Mouse (Mus musculus): ENCODE measurements around the gene Atp5s. TPM values are rescaled to one million over a fixed set of nuclear protein-coding genes. Genes with fewer than 3 reads are reported as not detected.

The Atp5s gene
- polyA plus RNA-seq, 1 experiment from 2014 or later, result 28.8 TPM

DNA sequence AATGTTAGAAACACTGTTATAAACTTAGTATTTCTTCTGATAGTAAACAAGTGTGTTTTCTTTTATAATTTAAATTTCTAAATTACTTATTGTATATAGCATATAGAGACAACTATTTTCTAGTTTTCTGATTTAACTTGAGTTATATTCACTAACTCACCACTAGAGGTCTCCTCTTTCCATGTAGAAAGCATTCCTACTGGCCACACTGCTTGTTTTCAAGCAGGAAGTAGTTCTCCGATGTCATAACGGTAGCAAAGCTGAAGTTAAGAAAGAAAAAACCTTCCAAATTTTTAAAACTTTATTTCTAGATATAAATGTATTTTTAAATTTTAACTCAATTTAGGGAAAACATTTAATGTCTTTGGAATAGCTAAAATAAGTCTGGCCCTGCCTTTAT is 8.8 kb downstream of the Atp5s start:
- Histone ChIP-seq H3K4me1 (replicated peaks) (0 out of 2 replicates have a peak, but pooled peaks cover 3% of the 10 kb centered on the region), H3K9ac (no peak overlapping the region), H3K4me2 (no peak overlapping the region; the same call in 1 of the 2 replicates), H3K27me3 (no peaks in the 10 kb centered on the region), H3K4me3 (no peak overlapping the region), H3K27ac (no peak overlapping the region), H3K9me3 (replicated peaks) (no peaks in the 10 kb centered on the region), H3K36me3 (no peaks in the 10 kb centered on the region)
- 6% methylated on average over 2 of the region's 2 CpGs for WGBS
- ATAC-seq (replicated peaks; ENCODE audit: insufficient number of reproducible peaks, insufficient read depth, low FRiP score, low read depth), result no peak

- Histone ChIP-seq H3K9me3 (replicated peaks) (no peaks in the 10 kb centered on the region), H3K4me1 (replicated peaks) (0 out of 2 replicates have a peak, but pooled peaks cover 3% of the 10 kb centered on the region), H3K36me3 (no peaks in the 10 kb centered on the region), H3K27me3 (no peaks in the 10 kb centered on the region), H3K4me3 (no peak overlapping the region), H3K27ac (no peak overlapping the region), H3K4me2 (no peak overlapping the region; the same call in 1 of the 2 replicates), H3K9ac (no peak overlapping the region)
- WGBS, result 70% methylated on average over 3 of the region's 3 CpGs
- no peak for ATAC-seq (replicated peaks; ENCODE audit: insufficient number of reproducible peaks, insufficient read depth, low FRiP score, low read depth)
These were observed 9.2 kb downstream of the Atp5s start for GRCm38 (mm10) chr12:69733923-69734322.

- Histone ChIP-seq H3K4me3 (no peak overlapping the region), H3K9me3 (replicated peaks) (no peaks in the 10 kb centered on the region), H3K4me1 (replicated peaks) (no peaks in the 10 kb centered on the region), H3K9ac (no peak overlapping the region), H3K36me3 (no peaks in the 10 kb centered on the region), H3K27me3 (no peaks in the 10 kb centered on the region), H3K27ac (no peak overlapping the region), H3K4me2 (no peak overlapping the region)
- WGBS, result 80% methylated on average over 5 of the region's 5 CpGs
- no peak for ATAC-seq (replicated peaks; ENCODE audit: insufficient number of reproducible peaks, insufficient read depth, low FRiP score, low read depth)
These were observed 17.2 kb downstream of the Atp5s start for GRCm38 (mm10) chr12:69741965-69742364.

- Histone ChIP-seq H3K4me1 (replicated peaks) (no peaks in the 10 kb centered on the region), H3K9me3 (replicated peaks) (no peaks in the 10 kb centered on the region), H3K9ac (no peak overlapping the region), H3K4me2 (no peak overlapping the region), H3K36me3 (peaks cover 6% of the 10 kb centered on the region; the same call in 1 of the 2 replicates), H3K27me3 (no peaks in the 10 kb centered on the region), H3K27ac (no peak overlapping the region; the same call in 1 of the 2 replicates), H3K4me3 (no peak overlapping the region)
- ATAC-seq (replicated peaks; ENCODE audit: insufficient number of reproducible peaks, insufficient read depth, low FRiP score, low read depth), result no peak
- WGBS, result 61% methylated on average over 5 of the region's 5 CpGs
These were observed 19.4 kb downstream of the Atp5s start for GRCm38 (mm10) chr12:69744138-69744537.

DNA sequence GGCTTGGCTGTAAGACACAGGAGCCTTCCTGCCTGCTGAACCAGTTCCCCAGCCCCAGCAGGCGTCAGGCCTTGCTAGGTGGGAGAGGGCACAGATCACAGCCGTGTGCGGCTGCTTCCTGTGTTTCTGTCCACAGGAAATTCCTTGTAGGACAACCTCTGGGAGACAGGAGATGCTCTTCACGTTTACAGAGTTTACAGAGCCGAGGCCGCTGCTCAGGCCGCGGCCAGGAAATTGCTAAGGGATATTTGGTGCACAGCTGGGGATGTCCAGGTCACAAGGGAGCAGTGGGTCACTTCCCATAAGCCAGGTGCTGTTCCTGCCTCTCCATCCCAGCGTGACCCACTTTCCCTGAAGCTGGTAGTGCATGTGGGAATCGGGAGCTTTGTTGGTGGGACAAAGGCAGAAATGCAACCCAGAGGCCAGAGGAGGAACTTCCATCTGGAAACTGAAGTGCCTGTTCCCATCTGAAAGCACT is 27.2 kb downstream of the Atp5s start:
- peak; percentile 73 for ATAC-seq (replicated peaks; ENCODE audit: insufficient number of reproducible peaks, insufficient read depth, low FRiP score, low read depth)
- WGBS, result 41% methylated on average over 10 of the region's 10 CpGs
- Histone ChIP-seq H3K4me2 (no peak overlapping the region), H3K27ac (peak overlapping the region; percentile 45), H3K4me1 (replicated peaks) (peaks cover 9% of the 10 kb centered on the region), H3K9me3 (replicated peaks) (no peaks in the 10 kb centered on the region), H3K36me3 (peaks cover 8% of the 10 kb centered on the region; the same call in 1 of the 2 replicates), H3K4me3 (no peak overlapping the region), H3K9ac (no peak overlapping the region), H3K27me3 (no peaks in the 10 kb centered on the region)

- no peak overlapping the region for H3K4me2 ChIP-seq
- H3K36me3 ChIP-seq, result peaks cover 4% of the 10 kb centered on the region; the same call in 1 of the 2 replicates
- peaks cover 27% of the 10 kb centered on the region for H3K4me1 ChIP-seq (replicated peaks)
- 71% methylated on average over 5 of the region's 5 CpGs for WGBS
- H3K27me3 ChIP-seq, result no peaks in the 10 kb centered on the region
- ATAC-seq (replicated peaks; ENCODE audit: insufficient number of reproducible peaks, insufficient read depth, low FRiP score, low read depth), result no peak
- H3K9me3 ChIP-seq (replicated peaks), result no peaks in the 10 kb centered on the region
- H3K27ac ChIP-seq, result no peak overlapping the region
- no peak overlapping the region for H3K9ac ChIP-seq
- H3K4me3 ChIP-seq, result no peak overlapping the region
These were observed 29.2 kb downstream of the Atp5s start for GRCm38 (mm10) chr12:69753936-69754335.

DNA sequence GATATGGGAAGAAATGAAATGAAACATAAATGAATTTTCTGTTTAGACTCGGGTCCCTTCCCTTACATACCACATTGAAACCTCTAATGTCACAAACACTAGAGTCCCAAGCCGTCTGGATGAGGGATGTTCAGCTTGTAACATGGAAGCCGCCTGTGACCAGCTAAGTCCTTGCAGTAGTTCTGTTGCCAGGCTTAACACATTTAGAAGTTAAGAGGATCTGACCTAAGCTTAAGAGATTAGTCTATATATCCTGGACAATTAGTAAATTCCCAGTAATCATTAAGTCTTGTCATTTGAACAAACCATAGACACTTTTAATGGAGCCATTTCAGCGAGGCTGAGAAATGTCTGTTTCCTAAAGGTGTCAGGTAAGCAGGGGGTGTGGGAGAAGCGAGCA is 31.3 kb downstream of the Atp5s start:
- Histone ChIP-seq H3K27ac (no peak overlapping the region), H3K27me3 (no peaks in the 10 kb centered on the region), H3K36me3 (no peaks in the 10 kb centered on the region), H3K4me3 (no peak overlapping the region), H3K9ac (no peak overlapping the region), H3K4me2 (no peak overlapping the region), H3K4me1 (replicated peaks) (peaks cover 36% of the 10 kb centered on the region), H3K9me3 (replicated peaks) (no peaks in the 10 kb centered on the region)
- no peak for ATAC-seq (replicated peaks; ENCODE audit: insufficient number of reproducible peaks, insufficient read depth, low FRiP score, low read depth)
- WGBS, result 74% methylated on average over 5 of the region's 5 CpGs

GRCm38 (mm10) chr12:69757418-69758141 is 32.8 kb downstream of the Atp5s start:
- peak overlapping the region; percentile 71 for H3K4me2 ChIP-seq
- no peaks in the 10 kb centered on the region for H3K27me3 ChIP-seq
- no peaks in the 10 kb centered on the region for H3K9me3 ChIP-seq (replicated peaks)
- peak overlapping the region; percentile 44 for H3K4me3 ChIP-seq
- H3K36me3 ChIP-seq, result no peaks in the 10 kb centered on the region
- peaks cover 27% of the 10 kb centered on the region for H3K4me1 ChIP-seq (replicated peaks)
- WGBS, result 3% methylated on average over 22 of the region's 22 CpGs
- peak overlapping the region; percentile 52 for H3K9ac ChIP-seq
- ATAC-seq (replicated peaks; ENCODE audit: insufficient number of reproducible peaks, insufficient read depth, low FRiP score, low read depth), result peak; percentile 88
- peak overlapping the region; percentile 92 for H3K27ac ChIP-seq

DNA sequence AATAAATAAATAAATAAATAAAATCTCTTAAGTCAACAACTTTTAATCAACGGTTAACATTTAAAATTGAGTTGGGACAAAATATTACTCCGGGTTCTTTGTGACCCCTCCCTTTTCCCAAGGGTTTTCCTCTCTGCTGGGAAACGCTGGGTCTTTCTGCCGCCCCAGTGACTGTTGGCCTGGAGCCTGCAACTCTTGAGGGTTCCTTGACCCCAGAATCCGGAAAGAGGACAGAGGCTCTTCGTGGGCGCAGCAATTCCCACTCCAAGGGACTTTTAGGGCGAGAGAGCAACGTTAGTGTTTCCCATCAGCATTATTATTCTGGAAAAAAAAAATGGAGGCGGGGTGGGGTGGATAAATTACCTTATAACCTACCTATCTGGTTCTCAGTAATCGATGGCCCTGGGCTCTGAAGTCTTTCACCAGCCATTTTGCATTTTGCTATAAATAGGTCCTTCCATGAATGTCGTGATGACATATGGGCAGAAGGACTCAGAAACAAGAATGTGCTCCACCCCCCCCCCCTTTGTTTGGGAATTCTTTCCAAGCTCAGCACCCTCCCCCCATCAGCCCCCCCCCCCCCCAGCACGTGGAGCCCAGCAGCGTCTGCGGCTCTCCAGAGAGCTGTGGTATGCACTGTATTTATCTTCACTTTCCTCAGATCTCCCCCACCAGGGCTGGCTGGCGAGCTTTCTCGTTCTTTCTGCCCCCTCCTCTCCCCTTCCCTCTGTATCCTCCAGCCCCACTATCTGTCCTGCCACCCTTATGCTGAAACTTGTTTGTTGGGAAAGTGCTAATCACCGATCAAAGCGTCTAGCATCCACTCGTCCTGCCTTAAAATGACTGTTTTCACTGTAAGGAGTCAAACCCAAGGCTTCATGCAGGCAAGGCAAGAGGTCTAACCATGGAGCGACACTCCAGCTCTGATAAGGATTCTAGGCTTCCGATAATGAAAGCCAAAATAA is 33.8 kb downstream of the Atp5s start:
- Histone ChIP-seq H3K9me3 (replicated peaks) (no peaks in the 10 kb centered on the region), H3K4me1 (replicated peaks) (peaks cover 27% of the 10 kb centered on the region), H3K4me3 (peak overlapping the region; percentile 44), H3K27me3 (no peaks in the 10 kb centered on the region), H3K36me3 (no peaks in the 10 kb centered on the region), H3K9ac (peak overlapping the region; percentile 47), H3K4me2 (peak overlapping the region; percentile 71), H3K27ac (peak overlapping the region; percentile 92)
- ATAC-seq (replicated peaks; ENCODE audit: insufficient number of reproducible peaks, insufficient read depth, low FRiP score, low read depth), result peak; percentile 72
- 4% methylated on average over 22 of the region's 22 CpGs for WGBS

GRCm38 (mm10) chr12:69759267-69759885 is 34.6 kb downstream of the Atp5s start:
- peak overlapping the region; percentile 71 for H3K4me2 ChIP-seq
- H3K9me3 ChIP-seq (replicated peaks), result no peaks in the 10 kb centered on the region
- peaks cover 27% of the 10 kb centered on the region for H3K4me1 ChIP-seq (replicated peaks)
- 18% methylated on average over 7 of the region's 7 CpGs for WGBS
- H3K27ac ChIP-seq, result peak overlapping the region; percentile 92
- H3K27me3 ChIP-seq, result no peaks in the 10 kb centered on the region
- H3K4me3 ChIP-seq, result peak overlapping the region; percentile 44
- ATAC-seq (replicated peaks; ENCODE audit: insufficient number of reproducible peaks, insufficient read depth, low FRiP score, low read depth), result no peak
- H3K36me3 ChIP-seq, result no peaks in the 10 kb centered on the region
- peak overlapping the region; percentile 47 for H3K9ac ChIP-seq

DNA sequence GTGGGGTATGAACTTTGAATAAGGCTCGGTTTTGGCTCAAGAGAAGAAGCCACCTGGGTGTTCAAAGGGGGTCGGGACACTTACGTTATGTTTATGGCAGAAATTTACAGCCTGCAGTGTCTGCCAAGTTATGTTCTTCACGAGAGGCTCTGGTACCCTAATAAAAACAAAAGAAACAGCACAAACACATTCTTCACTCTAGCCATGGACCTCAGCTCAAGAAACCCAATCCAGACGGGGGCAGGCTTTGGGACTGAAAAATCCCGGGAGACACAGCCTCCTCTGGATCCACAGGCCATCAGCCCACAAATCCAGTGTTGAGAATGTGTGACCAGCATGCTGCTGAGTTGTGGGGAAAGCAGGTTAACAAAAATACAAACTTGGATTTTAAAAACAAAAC is 35.3 kb downstream of the Atp5s start:
- no peaks in the 10 kb centered on the region for H3K27me3 ChIP-seq
- no peak for ATAC-seq (replicated peaks; ENCODE audit: insufficient number of reproducible peaks, insufficient read depth, low FRiP score, low read depth)
- no peak overlapping the region for H3K9ac ChIP-seq
- H3K4me2 ChIP-seq, result no peak overlapping the region
- no peaks in the 10 kb centered on the region for H3K9me3 ChIP-seq (replicated peaks)
- 62% methylated on average over 6 of the region's 6 CpGs for WGBS
- H3K4me3 ChIP-seq, result no peak overlapping the region
- no peaks in the 10 kb centered on the region for H3K36me3 ChIP-seq
- peaks cover 27% of the 10 kb centered on the region for H3K4me1 ChIP-seq (replicated peaks)
- H3K27ac ChIP-seq, result peak overlapping the region; percentile 42

All from heart, embryonic 15.5 days (tissue).